Mouse (Mus musculus): Measurements from ENCODE around the gene Jmy.

DNA sequence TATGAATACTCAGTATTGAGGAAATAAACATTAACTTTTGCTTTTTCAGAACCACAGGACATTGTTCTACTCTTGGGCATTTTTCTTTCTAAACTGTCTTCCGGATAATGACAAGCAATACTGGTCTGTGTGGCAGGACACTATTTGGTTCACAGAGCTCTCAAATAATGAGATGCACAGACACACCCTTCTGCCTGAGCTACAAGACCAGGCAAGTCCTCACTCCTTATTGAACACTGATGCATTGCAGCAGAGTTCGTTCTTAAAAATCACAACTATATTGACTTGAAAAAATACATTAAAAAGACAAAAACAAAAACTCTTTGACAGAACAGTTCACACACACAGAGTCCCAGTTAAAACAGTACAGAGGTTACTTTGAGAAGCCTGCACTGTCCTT lies 76.4 kb downstream of the Jmy start:
- no peak for TF ChIP-seq POLR2A (IDR thresholded peaks at IDR 0.05; ENCODE audit: control insufficient read depth, low read depth, low read length)
- no peak for TF ChIP-seq CTCF (IDR thresholded peaks at IDR 0.05; ENCODE audit: control insufficient read depth, insufficient read depth, insufficient replicate concordance, low read depth, low read length)

Measured in testis, adult 2 months (tissue).